Mouse (Mus musculus): Measurements from ENCODE around the gene E2f7. TPM values are rescaled to one million over a fixed set of nuclear protein-coding genes. Genes with fewer than 3 reads are reported as not detected.

Gene E2f7
- 13.3 and 16.5 TPM in 2 replicates for total RNA-seq (2015)
- total RNA-seq (2017): 10.6 and 13.0 TPM in 2 replicates

GRCm38 (mm10) chr10:110744686-110745639 lies at the start of gene E2f7:
E2f7 (plus strand) TSS chr10:110745439.
- peak; percentile 94 for ATAC-seq (ENCODE audit: poor library complexity, severe bottlenecking)

GRCm38 (mm10) chr10:110701276-110701675 lies 44.0 kb upstream of the E2f7 start:
- no peak for ATAC-seq (ENCODE audit: poor library complexity, severe bottlenecking)

DNA sequence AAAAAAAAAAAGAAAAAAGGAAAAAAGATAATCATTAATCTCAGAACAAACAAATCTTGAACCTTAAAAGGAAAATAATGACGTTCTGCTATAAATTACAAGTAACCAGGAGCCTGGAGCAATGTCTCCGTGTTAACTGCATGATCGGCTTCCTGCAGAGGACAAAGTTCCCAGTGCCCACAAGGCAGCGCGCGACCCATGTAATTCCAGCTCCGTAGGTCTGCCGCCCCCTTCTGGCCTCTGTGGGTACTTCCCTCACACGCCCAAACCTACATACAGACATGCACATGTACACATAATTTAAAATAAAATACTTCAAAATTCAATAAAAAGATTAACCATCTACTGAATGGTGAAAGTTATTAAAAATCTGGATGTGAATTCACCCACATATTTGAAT lies 39.6 kb upstream of the E2f7 start:
- no peak for ATAC-seq (ENCODE audit: poor library complexity, severe bottlenecking)

GRCm38 (mm10) chr10:110707390-110708113 lies 37.7 kb upstream of the E2f7 start:
- ATAC-seq (ENCODE audit: poor library complexity, severe bottlenecking): no peak

GRCm38 (mm10) chr10:110716887-110717286 lies 28.4 kb upstream of the E2f7 start:
- ATAC-seq (ENCODE audit: poor library complexity, severe bottlenecking): no peak

GRCm38 (mm10) chr10:110726431-110726830 lies 18.8 kb upstream of the E2f7 start:
- no peak for ATAC-seq (ENCODE audit: poor library complexity, severe bottlenecking)

GRCm38 (mm10) chr10:110727816-110728215 lies 17.4 kb upstream of the E2f7 start:
- ATAC-seq (ENCODE audit: poor library complexity, severe bottlenecking): peak; percentile 96

- ATAC-seq (ENCODE audit: poor library complexity, severe bottlenecking): peak; percentile 98
Observed at GRCm38 (mm10) chr10:110733343-110733742, 11.9 kb upstream of the E2f7 start.

GRCm38 (mm10) chr10:110743701-110744100 lies 1.5 kb upstream of the E2f7 start:
- no peak for ATAC-seq (ENCODE audit: poor library complexity, severe bottlenecking)

- ATAC-seq (ENCODE audit: poor library complexity, severe bottlenecking): no peak
Observed at GRCm38 (mm10) chr10:110744120-110744519, 1.1 kb upstream of the E2f7 start.

GRCm38 (mm10) chr10:110745640-110746032 lies 397 bp downstream of the E2f7 start:
- no peak; the same call in 1 of the 2 replicates for ATAC-seq (ENCODE audit: poor library complexity, severe bottlenecking)

DNA sequence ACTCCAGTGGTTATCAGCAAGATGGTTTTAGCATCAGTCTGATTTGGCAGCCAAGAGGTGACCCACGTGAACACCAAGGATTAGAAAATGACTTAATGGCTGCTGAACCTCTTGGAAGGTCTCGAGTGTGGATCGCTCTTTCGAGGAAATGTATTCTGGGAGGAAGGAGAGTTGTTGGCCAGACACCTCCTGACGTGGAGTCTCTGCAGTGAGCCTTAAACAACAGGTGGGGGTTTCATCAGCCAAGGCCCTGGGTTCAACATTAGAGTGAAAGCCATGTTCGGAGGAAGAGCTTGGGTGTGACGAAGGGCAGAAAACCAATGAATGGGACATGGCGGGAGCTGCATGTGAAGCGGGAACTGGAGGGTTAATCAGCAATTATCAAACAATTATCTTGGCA lies 3.8 kb downstream of the E2f7 start:
- ATAC-seq (ENCODE audit: poor library complexity, severe bottlenecking): no peak

DNA sequence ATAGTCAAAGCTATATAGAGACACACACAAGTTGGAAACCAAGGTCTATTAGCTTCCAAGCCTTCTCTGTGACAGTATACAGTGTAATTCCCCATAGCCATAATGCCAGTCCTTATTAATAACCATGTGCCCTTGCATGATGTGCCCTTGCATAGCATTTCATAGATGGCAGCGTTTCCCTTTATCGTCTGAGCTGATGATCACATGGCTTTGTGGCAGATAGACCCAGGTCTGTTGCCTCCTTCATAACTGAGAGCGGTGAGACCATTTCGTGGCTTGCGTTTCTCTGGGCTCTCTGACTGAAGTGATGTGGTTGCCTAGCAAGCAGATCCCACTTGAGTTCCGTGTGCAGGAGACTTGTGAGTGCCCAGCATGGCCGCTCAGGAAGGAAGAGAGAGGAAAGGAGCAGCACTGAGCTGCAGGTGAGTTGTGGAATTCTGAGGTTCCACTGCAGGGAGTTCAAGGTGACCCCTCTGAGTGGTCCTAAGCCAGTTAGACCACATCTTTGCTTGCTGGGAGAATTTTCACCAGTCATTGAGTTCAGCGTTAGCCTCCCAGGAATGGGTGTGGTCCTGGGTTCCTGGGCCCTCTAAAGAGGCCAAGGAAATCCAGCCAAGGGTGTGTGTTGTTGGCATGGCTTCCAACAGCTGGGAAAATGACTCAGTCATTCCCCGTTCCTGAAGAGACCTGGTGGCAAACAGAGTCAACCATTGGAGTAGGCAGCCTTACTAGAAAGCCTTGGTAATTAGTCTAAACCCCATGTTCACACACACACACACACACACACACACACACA lies 4.5 kb downstream of the E2f7 start:
- ATAC-seq (ENCODE audit: poor library complexity, severe bottlenecking): no peak

- no peak for ATAC-seq (ENCODE audit: poor library complexity, severe bottlenecking)
Observed at GRCm38 (mm10) chr10:110752849-110753248, 7.6 kb downstream of the E2f7 start.

- no peak for ATAC-seq (ENCODE audit: poor library complexity, severe bottlenecking)
Observed at GRCm38 (mm10) chr10:110755556-110755955, 10.3 kb downstream of the E2f7 start.

- no peak for ATAC-seq (ENCODE audit: poor library complexity, severe bottlenecking)
Observed at GRCm38 (mm10) chr10:110756271-110756793, 11.1 kb downstream of the E2f7 start.

GRCm38 (mm10) chr10:110760552-110760951 lies 15.3 kb downstream of the E2f7 start:
- peak; percentile 72 for ATAC-seq (ENCODE audit: poor library complexity, severe bottlenecking)

DNA sequence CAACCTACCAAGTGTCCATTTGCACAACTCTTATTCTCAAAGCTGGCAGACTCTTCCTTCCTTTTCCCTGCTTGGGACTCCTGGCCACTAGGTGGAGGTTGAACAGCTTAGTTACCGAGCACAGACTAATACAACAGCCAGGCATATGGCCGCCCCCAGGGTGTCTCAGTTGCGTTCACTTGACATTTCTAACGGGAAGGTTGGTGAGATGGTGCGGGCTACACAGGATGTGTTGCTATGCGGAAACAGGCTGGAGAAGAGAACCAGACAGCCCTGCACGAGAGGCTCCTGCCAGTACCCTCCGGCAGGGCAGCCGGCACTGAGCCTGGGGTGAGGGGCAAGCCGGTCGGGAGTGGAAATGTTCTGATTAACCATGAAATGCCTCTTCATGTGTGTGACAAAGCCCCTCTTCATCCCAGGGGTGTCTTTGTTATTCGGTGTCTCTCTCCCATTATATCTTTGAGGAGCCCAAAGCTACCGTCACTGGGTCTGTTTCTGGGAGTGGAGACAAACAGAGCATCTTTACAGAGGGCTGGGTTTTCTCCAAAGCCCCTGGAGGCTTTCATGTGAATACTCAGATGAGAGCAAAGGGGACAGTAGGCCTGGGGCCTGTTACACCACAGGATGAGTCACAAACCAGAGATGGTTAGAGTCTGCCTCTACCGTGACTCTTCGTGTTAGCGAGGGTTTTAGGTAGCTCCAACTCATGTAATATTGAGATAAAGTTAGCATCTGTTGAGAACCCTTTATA lies 17.1 kb downstream of the E2f7 start:
- ATAC-seq (ENCODE audit: poor library complexity, severe bottlenecking): no peak

- no peak for ATAC-seq (ENCODE audit: poor library complexity, severe bottlenecking)
Observed at GRCm38 (mm10) chr10:110763416-110763815, 18.2 kb downstream of the E2f7 start.

DNA sequence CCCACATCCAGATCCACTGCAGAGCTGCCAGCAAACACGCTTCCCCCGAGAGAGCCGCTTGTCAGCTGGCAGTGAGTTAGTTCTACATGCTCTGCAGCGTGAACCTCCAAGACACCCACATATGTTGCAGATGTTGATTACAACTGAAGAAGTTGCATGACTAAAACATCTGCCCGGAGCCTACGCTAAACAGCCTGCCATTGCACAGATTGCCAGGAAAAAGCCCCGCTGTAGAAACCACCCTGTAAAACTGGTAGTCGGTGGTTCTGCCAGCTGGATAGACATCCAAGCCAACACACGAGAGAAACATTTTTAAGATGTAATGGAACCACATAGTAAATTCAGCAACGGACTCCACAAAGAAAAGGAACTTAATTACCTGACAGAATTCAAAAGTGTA lies 24.3 kb downstream of the E2f7 start:
- no peak for ATAC-seq (ENCODE audit: poor library complexity, severe bottlenecking)
